Mouse (Mus musculus): ENCODE measurements around the gene Mmp15. TPM values are rescaled to one million over a fixed set of nuclear protein-coding genes. Genes with fewer than 3 reads are reported as not detected.

The Mmp15 gene
- polyA plus RNA-seq, 1 experiment = 9.2 TPM

- Histone ChIP-seq H3K27ac (ENCODE audit: insufficient read depth, low read length) (no peak overlapping the region), H3K4me1 (ENCODE audit: control insufficient read depth, insufficient read depth, low read length) (no peaks in the 10 kb centered on the region), H3K4me3 (ENCODE audit: insufficient read depth, low read length) (peak overlapping the region; percentile 10; the same call in 1 of the 2 replicates)
- no peak for TF ChIP-seq CTCF (IDR thresholded peaks at IDR 0.05; ENCODE audit: extremely low read depth, insufficient read depth, low read length)
- no peak for TF ChIP-seq POLR2A (IDR thresholded peaks at IDR 0.05; ENCODE audit: extremely low read depth, insufficient read depth, low read length)
Measured at GRCm38 (mm10) chr8:95320224-95321139, 31.6 kb upstream of the Mmp15 start.

GRCm38 (mm10) chr8:95323201-95323600 lies 28.9 kb upstream of the Mmp15 start:
- no peak for TF ChIP-seq POLR2A (IDR thresholded peaks at IDR 0.05; ENCODE audit: extremely low read depth, insufficient read depth, low read length)
- TF ChIP-seq CTCF (IDR thresholded peaks at IDR 0.05; ENCODE audit: extremely low read depth, insufficient read depth, low read length) = no peak
- H3K27ac ChIP-seq (ENCODE audit: insufficient read depth, low read length) = no peak overlapping the region
- no peaks in the 10 kb centered on the region for H3K4me1 ChIP-seq (ENCODE audit: control insufficient read depth, insufficient read depth, low read length)
- H3K4me3 ChIP-seq (ENCODE audit: insufficient read depth, low read length) = no peak overlapping the region

GRCm38 (mm10) chr8:95324646-95325045 lies 27.4 kb upstream of the Mmp15 start:
- no peak for TF ChIP-seq POLR2A (IDR thresholded peaks at IDR 0.05; ENCODE audit: extremely low read depth, insufficient read depth, low read length)
- no peaks in the 10 kb centered on the region for H3K4me1 ChIP-seq (ENCODE audit: control insufficient read depth, insufficient read depth, low read length)
- no peak overlapping the region for H3K27ac ChIP-seq (ENCODE audit: insufficient read depth, low read length)
- no peak overlapping the region for H3K4me3 ChIP-seq (ENCODE audit: insufficient read depth, low read length)

DNA sequence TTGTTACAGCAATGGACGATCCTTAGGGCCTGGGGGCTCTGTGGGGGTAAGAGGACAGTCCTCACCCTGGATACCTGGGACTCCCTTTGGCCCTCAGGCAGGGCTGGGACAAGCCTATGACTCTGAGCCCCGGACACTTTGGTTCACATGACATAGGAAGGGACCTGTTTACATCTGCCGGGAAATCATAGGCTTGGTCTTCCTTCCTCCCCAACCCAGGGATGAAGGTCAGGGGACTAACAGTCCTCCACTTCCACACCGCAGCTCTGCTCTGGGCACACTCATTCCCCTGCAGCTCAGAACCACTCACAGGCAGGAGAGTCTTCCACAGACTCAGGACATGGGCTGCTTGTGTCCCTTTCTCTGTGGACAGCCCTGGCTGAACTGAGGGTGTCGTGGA lies 25.2 kb upstream of the Mmp15 start:
- Histone ChIP-seq H3K27ac (ENCODE audit: insufficient read depth, low read length) (no peak overlapping the region), H3K4me1 (ENCODE audit: control insufficient read depth, insufficient read depth, low read length) (0 out of 2 replicates have a peak, but pooled peaks cover 1% of the 10 kb centered on the region), H3K4me3 (ENCODE audit: insufficient read depth, low read length) (no peak overlapping the region)
- TF ChIP-seq POLR2A (IDR thresholded peaks at IDR 0.05; ENCODE audit: extremely low read depth, insufficient read depth, low read length) (no peak), CTCF (IDR thresholded peaks at IDR 0.05; ENCODE audit: extremely low read depth, insufficient read depth, low read length) (no peak)

GRCm38 (mm10) chr8:95327866-95328465 lies 24.1 kb upstream of the Mmp15 start:
- Histone ChIP-seq H3K27ac (ENCODE audit: insufficient read depth, low read length) (no peak overlapping the region), H3K4me1 (ENCODE audit: control insufficient read depth, insufficient read depth, low read length) (peaks cover 1% of the 10 kb centered on the region; the same call in 1 of the 2 replicates), H3K4me3 (ENCODE audit: insufficient read depth, low read length) (no peak overlapping the region)
- TF ChIP-seq POLR2A (IDR thresholded peaks at IDR 0.05; ENCODE audit: extremely low read depth, insufficient read depth, low read length) (no peak), CTCF (IDR thresholded peaks at IDR 0.05; ENCODE audit: extremely low read depth, insufficient read depth, low read length) (no peak)

DNA sequence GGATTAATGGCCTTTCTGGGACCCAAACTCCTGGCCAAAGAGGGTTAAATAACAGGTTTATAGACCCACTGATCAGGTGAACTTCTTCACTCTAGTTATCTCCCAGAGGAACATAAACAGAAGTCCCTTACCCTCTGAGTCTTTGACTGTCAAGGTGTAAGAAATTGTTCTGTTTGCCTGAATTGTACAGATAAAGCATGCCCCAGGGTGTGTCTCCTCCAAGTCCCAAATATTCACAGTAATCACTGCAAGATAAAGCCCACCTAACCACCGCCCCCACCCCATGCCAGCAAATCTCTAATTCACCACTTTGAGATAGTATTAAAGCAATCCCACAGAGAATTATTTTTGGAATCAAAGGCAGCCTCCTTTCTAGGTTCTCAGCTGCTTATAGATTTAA lies 21.7 kb upstream of the Mmp15 start:
- Histone ChIP-seq H3K4me1 (ENCODE audit: control insufficient read depth, insufficient read depth, low read length) (peaks cover 1% of the 10 kb centered on the region; the same call in 1 of the 2 replicates), H3K4me3 (ENCODE audit: insufficient read depth, low read length) (peak overlapping the region; percentile 87; the same call in 1 of the 2 replicates), H3K27ac (ENCODE audit: insufficient read depth, low read length) (no peak overlapping the region)
- no peak for TF ChIP-seq POLR2A (IDR thresholded peaks at IDR 0.05; ENCODE audit: extremely low read depth, insufficient read depth, low read length)
- TF ChIP-seq CTCF (IDR thresholded peaks at IDR 0.05; ENCODE audit: extremely low read depth, insufficient read depth, low read length) = no peak

DNA sequence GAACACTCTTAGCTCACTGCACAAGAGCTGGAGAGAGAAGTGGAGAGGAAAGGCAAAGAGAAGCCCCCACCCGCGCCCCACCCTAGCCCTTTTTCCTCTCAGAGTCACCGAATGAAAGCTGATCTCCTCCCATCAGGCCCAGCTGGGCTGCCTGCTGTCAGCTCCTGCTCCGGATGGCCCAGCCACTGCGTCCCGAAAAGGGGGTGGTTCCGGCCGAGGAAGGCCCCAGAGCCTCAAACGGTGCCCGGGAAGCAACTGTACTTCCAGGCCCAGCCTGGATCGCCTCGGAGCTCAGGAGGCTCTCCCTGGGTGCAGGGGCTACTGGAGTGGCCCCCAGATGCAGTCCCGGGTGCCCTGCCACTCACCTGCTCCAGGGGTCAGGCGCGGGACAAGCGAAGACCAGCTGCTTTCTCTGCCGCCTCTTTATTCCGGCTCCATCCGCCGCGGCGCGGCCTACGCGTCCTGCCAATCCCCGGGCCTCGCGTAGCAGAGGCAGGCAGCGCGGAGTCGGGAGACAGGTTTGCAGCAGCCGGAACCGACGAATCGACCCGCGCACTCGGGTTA lies 20.8 kb upstream of the Mmp15 start:
- peak overlapping the region; percentile 87 for H3K4me3 ChIP-seq (ENCODE audit: insufficient read depth, low read length)
- TF ChIP-seq CTCF (IDR thresholded peaks at IDR 0.05; ENCODE audit: extremely low read depth, insufficient read depth, low read length) = no peak
- no peak for TF ChIP-seq POLR2A (IDR thresholded peaks at IDR 0.05; ENCODE audit: extremely low read depth, insufficient read depth, low read length)
- peaks cover 1% of the 10 kb centered on the region; the same call in 1 of the 2 replicates for H3K4me1 ChIP-seq (ENCODE audit: control insufficient read depth, insufficient read depth, low read length)
- peak overlapping the region; percentile 88 for H3K27ac ChIP-seq (ENCODE audit: insufficient read depth, low read length)

- H3K4me1 ChIP-seq (ENCODE audit: control insufficient read depth, insufficient read depth, low read length) = peaks cover 1% of the 10 kb centered on the region; the same call in 1 of the 2 replicates
- TF ChIP-seq POLR2A (IDR thresholded peaks at IDR 0.05; ENCODE audit: extremely low read depth, insufficient read depth, low read length) (peak; percentile 72), CTCF (IDR thresholded peaks at IDR 0.05; ENCODE audit: extremely low read depth, insufficient read depth, low read length) (0 out of 2 replicates have a peak, but pooled peaks have one; percentile 1)
Measured at GRCm38 (mm10) chr8:95331720-95332436, 20.2 kb upstream of the Mmp15 start, which contains the start of the genes Zfp319 and Usb1. Gene Zfp319, minus strand, starts transcription at chr8:95331950. Gene Usb1, plus strand, starts transcription at chr8:95332284.

More at GRCm38 (mm10) chr8:95331720-95332436, 20.2 kb upstream of the Mmp15 start, which contains the start of the genes Zfp319 and Usb1:
- peak within 1 kb of the TSS; percentile 87 for H3K4me3 ChIP-seq (ENCODE audit: insufficient read depth, low read length)
- peak within 1 kb of the TSS; percentile 97 for H3K27ac ChIP-seq (ENCODE audit: insufficient read depth, low read length)
